Mouse (Mus musculus) intestine, postnatal 0 days (tissue): ENCODE results near the gene Ggt6. TPM values are rescaled to one million over a fixed set of nuclear protein-coding genes. Genes with fewer than 3 reads are reported as not detected.
A peak's percentile ranks its signal among the peaks of the same experiment; 100 is the strongest.

Experiments
- ATAC-seq: fragments of 200-750 bp; cut with Nextera tagmentation; 2 replicates; pipeline ENCODE4 v1.8.0; 2017; ENCODE audit warnings: mild to moderate bottlenecking, moderate TSS enrichment, moderate library complexity
- H3K27ac ChIP-seq: fragments of 300-500 bp; sonication (generic); 2 replicates; pipeline ENCODE4 v1.5.1; 2014; ENCODE audit warnings: mild to moderate bottlenecking, low read depth, low read length, moderate library complexity
- H3K27me3 ChIP-seq: fragments of 300-500 bp; sonication (generic); replicated peaks from 2 replicates; pipeline ENCODE4 v1.6.1; 2014; ENCODE audit warnings: low read length, mixed read lengths; ENCODE audit not compliant: control insufficient read depth, insufficient read depth
- H3K36me3 ChIP-seq: fragments of 300-500 bp; sonication (generic); 2 replicates; pipeline ENCODE4 v1.6.1; 2014; ENCODE audit warnings: mild to moderate bottlenecking, moderate library complexity; ENCODE audit not compliant: control insufficient read depth, insufficient read depth
- H3K4me1 ChIP-seq: fragments of 300-500 bp; sonication (generic); replicated peaks from 2 replicates; pipeline ENCODE4 v1.6.1; 2014; ENCODE audit warnings: antibody characterized with exemption, low read length, mixed read lengths; ENCODE audit not compliant: control insufficient read depth, insufficient read depth
- H3K4me2 ChIP-seq: fragments of 300-500 bp; sonication (generic); replicated peaks from 2 replicates; pipeline ENCODE4 v1.6.1; 2014; ENCODE audit warnings: low read depth, mild to moderate bottlenecking, moderate library complexity
- H3K4me3 ChIP-seq: fragments of 300-500 bp; sonication (generic); 2 replicates; pipeline ENCODE4 v1.5.1; 2014; ENCODE audit warnings: low read depth, low read length
- H3K9ac ChIP-seq: fragments of 300-500 bp; sonication (generic); 2 replicates; pipeline ENCODE4 v1.6.1; 2014; ENCODE audit warnings: mild to moderate bottlenecking, low read depth, low read length
- H3K9me3 ChIP-seq: fragments of 300-500 bp; sonication (generic); 2 replicates; pipeline ENCODE4 v1.6.1; 2016; ENCODE audit warnings: mixed run types; ENCODE audit not compliant: control insufficient read depth
- CTCF ChIP-seq: sonication (generic); IDR thresholded peaks from 2 replicates; pipeline ENCODE4 v1.5.1; 2016; ENCODE audit warnings: low read depth, mild to moderate bottlenecking, control low read depth, antibody characterized with exemption, moderate library complexity
- WGBS: fragments of 180-500 bp; shearing (Covaris S2); extraction: QIAGEN DNeasy Blood & Tissue Kit; methylation state at CpG from one replicate; pipeline ENCODE4 v1.1.7; 2014; 5-methylcytosine and 5-hydroxymethylcytosine counted together
- polyA plus RNA-seq: library from polyadenylated mRNA; unstranded; fragments of >200 nt; fragmentation: Nextera tagmentation; extraction: Ambion mirVana; gene quantifications from 2 replicates; pipeline ENCODE4 v1.2.1, GENCODE M21; 2015

Ggt6 gene
- polyA plus RNA-seq, 1 experiment from 2014 or later = 8.6 TPM

GRCm38 (mm10) chr11:72466694-72467507 is 31.6 kb downstream of the Ggt6 start:
- peak; percentile 80 for ATAC-seq
- Histone ChIP-seq H3K4me3 (no peak overlapping the region), H3K9ac (no peak overlapping the region), H3K36me3 (peaks cover 3% of the 10 kb centered on the region; the same call in 1 of the 2 replicates), H3K4me2 (peak overlapping the region; percentile 35), H3K9me3 (no peaks in the 10 kb centered on the region), H3K27ac (peak overlapping the region; percentile 76), H3K27me3 (no peaks in the 10 kb centered on the region), H3K4me1 (peaks cover 17% of the 10 kb centered on the region)
- 5% methylated on average over 11 of the region's 11 CpGs for WGBS
- TF ChIP-seq CTCF = no peak

GRCm38 (mm10) chr11:72468525-72468924 is 33.2 kb downstream of the Ggt6 start:
- no peak for TF ChIP-seq CTCF
- 73% methylated on average over 5 of the region's 5 CpGs for WGBS
- Histone ChIP-seq H3K27ac (0 out of 2 replicates have a peak overlapping the region, but pooled peaks have one; percentile 41), H3K27me3 (no peaks in the 10 kb centered on the region), H3K36me3 (peaks cover 3% of the 10 kb centered on the region; the same call in 1 of the 2 replicates), H3K4me2 (no peak overlapping the region), H3K9ac (no peak overlapping the region), H3K9me3 (no peaks in the 10 kb centered on the region), H3K4me1 (peaks cover 23% of the 10 kb centered on the region), H3K4me3 (no peak overlapping the region)
- ATAC-seq = no peak

- WGBS = 35% methylated on average over 5 of the region's 5 CpGs
- Histone ChIP-seq H3K4me3 (no peak overlapping the region), H3K9me3 (no peaks in the 10 kb centered on the region), H3K36me3 (0 out of 2 replicates have a peak, but pooled peaks cover 3% of the 10 kb centered on the region), H3K4me2 (no peak overlapping the region), H3K27ac (0 out of 2 replicates have a peak overlapping the region, but pooled peaks have one; percentile 41), H3K4me1 (peaks cover 23% of the 10 kb centered on the region), H3K27me3 (no peaks in the 10 kb centered on the region), H3K9ac (no peak overlapping the region)
- no peak for TF ChIP-seq CTCF
- no peak for ATAC-seq
Observed at GRCm38 (mm10) chr11:72469217-72469616, 33.9 kb downstream of the Ggt6 start.

GRCm38 (mm10) chr11:72470004-72470403 is 34.7 kb downstream of the Ggt6 start:
- no peak for TF ChIP-seq CTCF
- peaks cover 23% of the 10 kb centered on the region for H3K4me1 ChIP-seq
- WGBS = 64% methylated on average over 4 of the region's 4 CpGs
- H3K9ac ChIP-seq = no peak overlapping the region
- no peak overlapping the region for H3K4me2 ChIP-seq
- no peaks in the 10 kb centered on the region for H3K9me3 ChIP-seq
- H3K27me3 ChIP-seq = no peaks in the 10 kb centered on the region
- H3K36me3 ChIP-seq = 0 out of 2 replicates have a peak, but pooled peaks cover 3% of the 10 kb centered on the region
- no peak overlapping the region for H3K27ac ChIP-seq
- no peak overlapping the region for H3K4me3 ChIP-seq
- no peak for ATAC-seq

- Histone ChIP-seq H3K9ac (no peak overlapping the region), H3K4me2 (no peak overlapping the region), H3K36me3 (0 out of 2 replicates have a peak, but pooled peaks cover 3% of the 10 kb centered on the region), H3K27me3 (no peaks in the 10 kb centered on the region), H3K4me3 (no peak overlapping the region), H3K27ac (no peak overlapping the region), H3K9me3 (no peaks in the 10 kb centered on the region), H3K4me1 (peaks cover 15% of the 10 kb centered on the region)
- TF ChIP-seq CTCF = no peak
- 85% methylated on average over 6 of the region's 6 CpGs for WGBS
- ATAC-seq = no peak
Observed at GRCm38 (mm10) chr11:72471381-72471780, 36.1 kb downstream of the Ggt6 start.

- WGBS = 51% methylated on average over 4 of the region's 4 CpGs
- Histone ChIP-seq H3K4me1 (peaks cover 6% of the 10 kb centered on the region), H3K9me3 (no peaks in the 10 kb centered on the region), H3K36me3 (0 out of 2 replicates have a peak, but pooled peaks cover 3% of the 10 kb centered on the region), H3K27me3 (no peaks in the 10 kb centered on the region), H3K4me2 (no peak overlapping the region), H3K9ac (no peak overlapping the region), H3K4me3 (no peak overlapping the region), H3K27ac (no peak overlapping the region)
- no peak for ATAC-seq
- TF ChIP-seq CTCF = no peak
Observed at GRCm38 (mm10) chr11:72473540-72473939, 38.2 kb downstream of the Ggt6 start.
